Mouse (Mus musculus): ENCODE results near the gene Dennd1a. TPM values are rescaled to one million over a fixed set of nuclear protein-coding genes. Genes with fewer than 3 reads are reported as not detected.

Dennd1a gene
- polyA plus RNA-seq, 1 experiment from 2014 or later, result 12.3 TPM

GRCm38 (mm10) chr2:38196199-38197060, 90.8 kb downstream of the Dennd1a start:
- Histone ChIP-seq H3K9ac (ENCODE audit: low read length) (no peak overlapping the region), H3K27me3 (ENCODE audit: control insufficient read depth, insufficient read depth, low read length) (no peaks in the 10 kb centered on the region), H3K27ac (replicated peaks; ENCODE audit: low read depth, low read length) (no peak overlapping the region), H3K4me2 (ENCODE audit: low read depth, severe bottlenecking) (no peak overlapping the region), H3K4me1 (ENCODE audit: control insufficient read depth, insufficient read depth, low read length) (no peaks in the 10 kb centered on the region), H3K9me3 (ENCODE audit: control insufficient read depth, low read length) (no peaks in the 10 kb centered on the region), H3K4me3 (ENCODE audit: low read depth, low read length) (no peak overlapping the region), H3K36me3 (ENCODE audit: control insufficient read depth, insufficient read depth, low read length) (no peaks in the 10 kb centered on the region)
- 64% methylated on average over 9 of the region's 9 CpGs for WGBS
- DNase-seq (ENCODE audit: low spot score) (no peak), ATAC-seq (ENCODE audit: insufficient number of reproducible peaks, low FRiP score, low TSS enrichment, low read depth) (no peak)

GRCm38 (mm10) chr2:38192007-38192406, 95.2 kb downstream of the Dennd1a start:
- H3K4me2 ChIP-seq (ENCODE audit: low read depth, severe bottlenecking), result no peak overlapping the region
- H3K9ac ChIP-seq (ENCODE audit: low read length), result no peak overlapping the region
- WGBS, result 89% methylated on average over 1 of the region's 1 CpGs
- DNase-seq (ENCODE audit: low spot score), result no peak
- H3K4me3 ChIP-seq (ENCODE audit: low read depth, low read length), result no peak overlapping the region
- no peaks in the 10 kb centered on the region for H3K27me3 ChIP-seq (ENCODE audit: control insufficient read depth, insufficient read depth, low read length)
- H3K36me3 ChIP-seq (ENCODE audit: control insufficient read depth, insufficient read depth, low read length), result no peaks in the 10 kb centered on the region
- no peaks in the 10 kb centered on the region for H3K9me3 ChIP-seq (ENCODE audit: control insufficient read depth, low read length)
- ATAC-seq (ENCODE audit: insufficient number of reproducible peaks, low FRiP score, low TSS enrichment, low read depth), result no peak
- H3K4me1 ChIP-seq (ENCODE audit: control insufficient read depth, insufficient read depth, low read length), result no peaks in the 10 kb centered on the region
- H3K27ac ChIP-seq (replicated peaks; ENCODE audit: low read depth, low read length), result no peak overlapping the region

GRCm38 (mm10) chr2:38191601-38192000, 95.6 kb downstream of the Dennd1a start:
- H3K9ac ChIP-seq (ENCODE audit: low read length), result no peak overlapping the region
- H3K36me3 ChIP-seq (ENCODE audit: control insufficient read depth, insufficient read depth, low read length), result no peaks in the 10 kb centered on the region
- no peak overlapping the region for H3K27ac ChIP-seq (replicated peaks; ENCODE audit: low read depth, low read length)
- H3K4me3 ChIP-seq (ENCODE audit: low read depth, low read length), result no peak overlapping the region
- no peaks in the 10 kb centered on the region for H3K4me1 ChIP-seq (ENCODE audit: control insufficient read depth, insufficient read depth, low read length)
- ATAC-seq (ENCODE audit: insufficient number of reproducible peaks, low FRiP score, low TSS enrichment, low read depth) (no peak), DNase-seq (ENCODE audit: low spot score) (no peak)
- no peak overlapping the region for H3K4me2 ChIP-seq (ENCODE audit: low read depth, severe bottlenecking)
- no peaks in the 10 kb centered on the region for H3K9me3 ChIP-seq (ENCODE audit: control insufficient read depth, low read length)
- no peaks in the 10 kb centered on the region for H3K27me3 ChIP-seq (ENCODE audit: control insufficient read depth, insufficient read depth, low read length)

GRCm38 (mm10) chr2:38186438-38186837, 100.8 kb downstream of the Dennd1a start:
- no peak overlapping the region for H3K4me3 ChIP-seq (ENCODE audit: low read depth, low read length)
- H3K9me3 ChIP-seq (ENCODE audit: control insufficient read depth, low read length), result no peaks in the 10 kb centered on the region
- H3K9ac ChIP-seq (ENCODE audit: low read length), result no peak overlapping the region
- no peak overlapping the region for H3K27ac ChIP-seq (replicated peaks; ENCODE audit: low read depth, low read length)
- no peaks in the 10 kb centered on the region for H3K27me3 ChIP-seq (ENCODE audit: control insufficient read depth, insufficient read depth, low read length)
- H3K4me2 ChIP-seq (ENCODE audit: low read depth, severe bottlenecking), result no peak overlapping the region
- DNase-seq (ENCODE audit: low spot score) (no peak), ATAC-seq (ENCODE audit: insufficient number of reproducible peaks, low FRiP score, low TSS enrichment, low read depth) (no peak)
- no peaks in the 10 kb centered on the region for H3K36me3 ChIP-seq (ENCODE audit: control insufficient read depth, insufficient read depth, low read length)
- 71% methylated on average over 2 of the region's 2 CpGs for WGBS
- no peaks in the 10 kb centered on the region for H3K4me1 ChIP-seq (ENCODE audit: control insufficient read depth, insufficient read depth, low read length)

- Histone ChIP-seq H3K4me3 (ENCODE audit: low read depth, low read length) (no peak overlapping the region), H3K27me3 (ENCODE audit: control insufficient read depth, insufficient read depth, low read length) (no peaks in the 10 kb centered on the region), H3K4me1 (ENCODE audit: control insufficient read depth, insufficient read depth, low read length) (no peaks in the 10 kb centered on the region), H3K9ac (ENCODE audit: low read length) (no peak overlapping the region), H3K36me3 (ENCODE audit: control insufficient read depth, insufficient read depth, low read length) (no peaks in the 10 kb centered on the region), H3K9me3 (ENCODE audit: control insufficient read depth, low read length) (no peaks in the 10 kb centered on the region), H3K4me2 (ENCODE audit: low read depth, severe bottlenecking) (no peak overlapping the region), H3K27ac (replicated peaks; ENCODE audit: low read depth, low read length) (no peak overlapping the region)
- DNase-seq (ENCODE audit: low spot score) (no peak), ATAC-seq (ENCODE audit: insufficient number of reproducible peaks, low FRiP score, low TSS enrichment, low read depth) (no peak)
- 93% methylated on average over 3 of the region's 3 CpGs for WGBS
Observed at GRCm38 (mm10) chr2:38184977-38185376, 102.2 kb downstream of the Dennd1a start.

GRCm38 (mm10) chr2:38183881-38184280, 103.3 kb downstream of the Dennd1a start:
- no peak overlapping the region for H3K9ac ChIP-seq (ENCODE audit: low read length)
- H3K27me3 ChIP-seq (ENCODE audit: control insufficient read depth, insufficient read depth, low read length), result no peaks in the 10 kb centered on the region
- no peak overlapping the region for H3K4me3 ChIP-seq (ENCODE audit: low read depth, low read length)
- WGBS, result 76% methylated on average over 1 of the region's 1 CpGs
- DNase-seq (ENCODE audit: low spot score) (no peak), ATAC-seq (ENCODE audit: insufficient number of reproducible peaks, low FRiP score, low TSS enrichment, low read depth) (no peak)
- H3K4me2 ChIP-seq (ENCODE audit: low read depth, severe bottlenecking), result no peak overlapping the region
- H3K9me3 ChIP-seq (ENCODE audit: control insufficient read depth, low read length), result no peaks in the 10 kb centered on the region
- H3K4me1 ChIP-seq (ENCODE audit: control insufficient read depth, insufficient read depth, low read length), result no peaks in the 10 kb centered on the region
- H3K27ac ChIP-seq (replicated peaks; ENCODE audit: low read depth, low read length), result no peak overlapping the region
- no peaks in the 10 kb centered on the region for H3K36me3 ChIP-seq (ENCODE audit: control insufficient read depth, insufficient read depth, low read length)

GRCm38 (mm10) chr2:38182283-38182682, 104.9 kb downstream of the Dennd1a start:
- Histone ChIP-seq H3K27me3 (ENCODE audit: control insufficient read depth, insufficient read depth, low read length) (no peaks in the 10 kb centered on the region), H3K9ac (ENCODE audit: low read length) (no peak overlapping the region), H3K4me2 (ENCODE audit: low read depth, severe bottlenecking) (no peak overlapping the region), H3K9me3 (ENCODE audit: control insufficient read depth, low read length) (no peaks in the 10 kb centered on the region), H3K4me3 (ENCODE audit: low read depth, low read length) (no peak overlapping the region), H3K4me1 (ENCODE audit: control insufficient read depth, insufficient read depth, low read length) (no peaks in the 10 kb centered on the region), H3K27ac (replicated peaks; ENCODE audit: low read depth, low read length) (no peak overlapping the region), H3K36me3 (ENCODE audit: control insufficient read depth, insufficient read depth, low read length) (no peaks in the 10 kb centered on the region)
- no peak for DNase-seq (ENCODE audit: low spot score)
- 79% methylated on average over 1 of the region's 1 CpGs for WGBS
- ATAC-seq (ENCODE audit: insufficient number of reproducible peaks, low FRiP score, low TSS enrichment, low read depth), result no peak

- H3K4me2 ChIP-seq (ENCODE audit: low read depth, severe bottlenecking), result no peak overlapping the region
- H3K36me3 ChIP-seq (ENCODE audit: control insufficient read depth, insufficient read depth, low read length), result no peaks in the 10 kb centered on the region
- ATAC-seq (ENCODE audit: insufficient number of reproducible peaks, low FRiP score, low TSS enrichment, low read depth) (no peak), DNase-seq (ENCODE audit: low spot score) (no peak)
- H3K27ac ChIP-seq (replicated peaks; ENCODE audit: low read depth, low read length), result no peak overlapping the region
- no peaks in the 10 kb centered on the region for H3K27me3 ChIP-seq (ENCODE audit: control insufficient read depth, insufficient read depth, low read length)
- H3K9me3 ChIP-seq (ENCODE audit: control insufficient read depth, low read length), result no peaks in the 10 kb centered on the region
- no peak overlapping the region for H3K9ac ChIP-seq (ENCODE audit: low read length)
- H3K4me3 ChIP-seq (ENCODE audit: low read depth, low read length), result no peak overlapping the region
- no peaks in the 10 kb centered on the region for H3K4me1 ChIP-seq (ENCODE audit: control insufficient read depth, insufficient read depth, low read length)
Observed at GRCm38 (mm10) chr2:38177583-38177978, 109.6 kb downstream of the Dennd1a start.

All from limb, embryonic 11.5 days (tissue).